Mouse (Mus musculus) monocyte, adult 5-6 weeks (primary cell): ENCODE measurements around the gene Fbxo9. TPM values are rescaled to one million over a fixed set of nuclear protein-coding genes. Genes with fewer than 3 reads are reported as not detected.

Source experiments
- ATAC-seq: fragments of 153-309, 156-312 bp; replicated peaks from 2 replicates; pipeline ENCODE4 v1.8.0; 2017; ENCODE audit warnings: mild to moderate bottlenecking; ENCODE audit not compliant: low TSS enrichment, insufficient number of reproducible peaks, severe bottlenecking, poor library complexity, low FRiP score
- total RNA-seq: library from RNA; stranded (forward); fragments of 200-1000, 200-491, 200-594 nt; gene quantifications from 3 replicates; pipeline ENCODE4 v1.2.3, GENCODE M21; 2017

The Fbxo9 gene
- total RNA-seq, 1 experiment from 2014 or later = 68.7 TPM

DNA sequence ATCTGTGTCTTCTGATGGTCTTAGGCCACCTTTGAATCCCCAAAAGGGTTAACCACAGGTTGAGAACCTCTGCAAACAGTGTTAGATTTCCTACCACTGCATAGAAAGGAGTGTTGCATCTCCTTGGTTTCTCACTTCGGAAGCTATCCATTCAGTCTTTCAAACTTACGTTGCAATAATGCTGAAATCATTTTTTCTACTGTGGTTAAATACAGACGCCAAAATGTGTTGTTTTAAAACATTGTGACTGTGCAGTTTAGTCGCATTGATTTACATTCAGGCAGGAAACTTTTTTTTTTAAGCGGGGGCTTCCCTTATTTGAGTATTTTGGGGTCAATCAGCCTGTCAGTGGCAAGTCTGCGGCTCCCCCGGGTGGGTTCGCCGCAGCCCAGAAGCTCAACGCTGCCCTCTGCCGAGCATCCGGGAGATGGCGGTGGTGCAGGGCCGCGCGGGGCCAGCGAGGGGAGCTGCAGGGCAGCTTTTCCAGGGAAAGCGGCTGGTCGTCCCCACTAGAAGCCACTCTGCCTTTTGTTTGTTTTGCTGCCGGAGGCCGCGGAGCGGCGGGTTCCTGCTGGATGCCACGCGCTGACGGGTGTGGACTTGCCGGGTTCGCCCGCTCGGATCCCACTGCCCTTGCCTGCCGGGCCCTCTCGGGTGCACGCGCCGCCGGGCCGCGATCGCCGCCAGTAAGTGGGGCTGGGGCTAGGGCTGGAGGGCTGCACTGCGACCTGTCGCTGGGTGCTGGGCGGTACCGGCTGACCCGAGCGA is 4.1 kb upstream of the Fbxo9 start:
- peak; percentile 62 for ATAC-seq

DNA sequence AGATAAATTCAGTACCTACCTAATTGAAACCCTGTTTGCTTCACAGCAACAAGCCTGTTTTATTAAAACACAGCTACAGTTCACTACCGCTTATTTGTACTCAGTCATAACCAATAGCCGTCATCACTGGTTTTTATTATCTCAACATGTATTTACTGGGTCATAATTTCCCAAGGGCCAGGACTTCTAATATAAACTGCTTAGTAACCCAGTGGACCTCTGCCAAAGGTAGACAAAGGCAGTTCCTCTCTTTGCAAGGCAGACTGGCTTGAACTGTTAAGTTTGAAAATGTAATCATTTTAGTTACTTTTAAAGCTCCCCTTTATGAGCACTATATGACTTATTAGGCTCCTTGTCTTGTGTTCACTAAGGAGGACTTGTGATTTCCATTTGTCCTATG is 2.6 kb upstream of the Fbxo9 start:
- no peak for ATAC-seq

DNA sequence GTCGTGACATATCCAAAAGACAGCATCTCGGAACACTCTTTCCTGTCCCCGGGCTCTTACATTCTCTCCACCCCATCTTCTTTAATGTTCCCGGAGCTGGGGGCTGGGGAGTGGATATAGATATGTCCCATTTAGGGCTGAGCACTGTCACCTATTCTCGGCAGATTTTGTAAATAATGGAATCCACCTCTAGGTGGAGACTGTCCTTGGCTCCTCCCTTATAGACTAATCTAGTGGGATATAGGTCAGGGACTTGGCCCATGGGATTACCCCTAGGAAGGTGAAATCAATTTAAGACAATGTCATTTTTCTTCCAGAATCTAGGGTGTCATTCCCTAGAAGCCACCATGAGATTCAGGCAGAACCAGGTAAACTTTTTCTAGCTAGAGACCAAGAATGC is 791 bp upstream of the Fbxo9 start:
- ATAC-seq = no peak

DNA sequence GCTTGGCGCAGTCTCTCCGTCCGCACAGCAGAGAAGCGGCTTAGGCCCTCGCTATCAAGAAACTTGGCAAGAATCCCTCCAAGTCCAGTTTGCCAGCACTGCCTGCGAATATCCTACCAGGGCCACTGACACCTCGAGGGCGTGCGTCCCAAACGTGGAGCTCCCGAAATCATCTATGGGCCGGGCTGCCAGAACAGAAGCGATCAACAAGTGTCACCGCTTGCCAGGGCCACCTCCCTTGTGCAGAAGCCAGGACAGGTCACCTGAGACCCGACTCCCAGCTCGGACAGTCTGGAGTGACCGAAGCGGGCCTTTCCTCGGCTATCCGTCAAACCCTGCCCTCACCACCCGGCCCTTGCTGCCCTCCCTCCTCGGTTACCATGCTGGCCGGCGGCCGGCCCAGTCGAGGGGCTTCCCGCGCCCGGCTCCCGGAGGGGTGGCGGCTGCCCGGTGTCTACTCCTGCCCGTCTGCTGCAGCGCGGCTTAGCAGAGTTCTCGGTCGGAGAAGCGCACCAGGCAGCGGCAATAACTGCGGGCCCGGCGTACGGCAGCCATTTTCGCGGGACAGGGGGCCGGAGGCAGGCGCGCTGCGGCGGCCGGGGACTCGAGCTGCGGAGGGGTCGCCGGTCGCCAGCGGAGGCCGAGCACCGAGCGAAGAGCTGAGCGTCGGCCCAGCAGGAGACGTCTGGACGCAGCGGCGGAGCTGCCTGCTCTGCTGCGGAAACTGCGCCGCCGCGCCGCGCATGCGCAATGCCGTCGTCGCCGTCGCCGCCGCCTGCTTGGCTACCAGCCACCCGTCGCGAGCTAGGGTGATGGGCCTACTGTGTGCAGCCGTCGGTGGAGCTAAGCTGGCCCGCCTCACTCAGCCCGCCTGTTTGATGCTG is 711 bp downstream of the Fbxo9 start:
- ATAC-seq = peak; percentile 15

DNA sequence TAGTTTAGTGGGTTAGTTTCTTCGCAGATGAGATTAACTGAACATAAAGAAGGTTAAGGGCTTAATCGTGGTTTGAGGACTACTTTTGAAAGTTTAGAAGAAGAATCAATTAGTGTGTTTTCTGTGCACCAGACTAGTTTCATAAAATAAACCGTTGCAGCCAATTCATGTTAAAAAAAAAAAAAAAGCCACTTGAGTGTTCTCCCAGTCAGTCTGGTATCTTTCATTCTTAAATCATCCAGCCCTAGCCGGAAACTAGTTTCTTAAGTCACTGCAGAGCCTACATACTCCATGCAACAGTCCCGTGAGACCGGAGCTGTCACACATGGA is 1.3 kb downstream of the Fbxo9 start:
- no peak for ATAC-seq

GRCm38 (mm10) chr9:78106821-78107220 is 2.0 kb downstream of the Fbxo9 start:
- no peak for ATAC-seq

DNA sequence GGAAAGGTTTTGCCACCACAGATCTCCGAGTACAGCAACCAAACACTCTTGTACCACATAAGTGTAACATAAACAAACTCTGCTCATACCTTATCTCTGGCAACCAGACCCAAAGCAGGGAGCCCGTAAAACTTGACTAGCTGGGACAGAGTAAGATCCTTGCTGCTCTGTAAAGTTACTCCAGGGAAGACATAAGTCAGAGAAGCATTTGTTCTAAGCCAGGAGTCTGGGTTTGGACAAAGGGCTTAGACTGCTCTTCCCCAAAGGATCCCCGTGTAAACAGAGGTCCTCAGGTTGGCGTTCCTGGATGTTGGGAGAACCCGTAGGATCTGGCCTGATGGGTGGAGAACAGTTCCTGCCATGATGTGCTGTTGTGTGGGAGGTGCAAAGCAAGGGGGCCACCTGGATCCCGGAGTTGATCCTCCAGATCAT is 3.3 kb downstream of the Fbxo9 start:
- no peak for ATAC-seq

GRCm38 (mm10) chr9:78104973-78105372 is 3.9 kb downstream of the Fbxo9 start:
- ATAC-seq = no peak

- ATAC-seq = no peak
Measured at GRCm38 (mm10) chr9:78103965-78104560, 4.8 kb downstream of the Fbxo9 start.

DNA sequence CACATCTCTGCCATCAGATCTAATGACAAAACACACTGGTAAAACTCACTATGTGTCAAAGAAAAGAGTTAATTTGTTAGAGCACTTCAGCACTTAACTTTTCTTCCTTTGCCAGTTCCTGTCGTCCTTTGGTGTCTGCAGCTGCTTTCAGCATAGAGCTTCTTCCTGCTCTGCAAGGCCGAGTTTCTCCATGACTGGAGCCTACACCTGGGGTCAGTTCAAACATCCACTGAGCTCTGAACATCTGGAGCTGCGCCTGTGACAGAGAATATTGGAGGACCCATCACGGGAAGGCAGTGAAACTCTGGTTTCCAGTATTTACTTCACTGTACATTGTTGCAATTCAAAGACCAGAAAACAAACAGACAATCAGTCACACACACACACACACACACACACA is 7.4 kb downstream of the Fbxo9 start:
- no peak for ATAC-seq

DNA sequence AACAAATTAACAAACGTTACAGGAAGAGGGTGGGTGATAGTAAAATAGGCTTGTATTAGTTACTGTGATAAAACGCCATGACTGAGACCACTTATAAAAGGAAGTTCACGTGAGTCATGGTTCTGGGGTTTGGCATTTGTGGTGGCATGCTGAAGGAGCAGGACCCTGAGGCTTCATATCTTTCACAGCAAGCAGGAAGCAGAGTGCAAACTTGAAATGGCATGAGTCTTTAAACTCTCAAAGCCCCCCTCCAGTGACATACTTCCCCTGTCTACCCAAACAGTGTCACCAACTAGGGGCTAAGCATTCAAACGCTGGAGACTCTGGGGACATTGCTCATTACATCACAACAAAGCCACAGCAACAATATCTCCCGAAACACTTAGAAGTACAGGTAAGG is 7.9 kb downstream of the Fbxo9 start:
- ATAC-seq = peak; percentile 44; the same call in 1 of the 2 replicates

GRCm38 (mm10) chr9:78096376-78096775 is 12.5 kb downstream of the Fbxo9 start:
- ATAC-seq = no peak

DNA sequence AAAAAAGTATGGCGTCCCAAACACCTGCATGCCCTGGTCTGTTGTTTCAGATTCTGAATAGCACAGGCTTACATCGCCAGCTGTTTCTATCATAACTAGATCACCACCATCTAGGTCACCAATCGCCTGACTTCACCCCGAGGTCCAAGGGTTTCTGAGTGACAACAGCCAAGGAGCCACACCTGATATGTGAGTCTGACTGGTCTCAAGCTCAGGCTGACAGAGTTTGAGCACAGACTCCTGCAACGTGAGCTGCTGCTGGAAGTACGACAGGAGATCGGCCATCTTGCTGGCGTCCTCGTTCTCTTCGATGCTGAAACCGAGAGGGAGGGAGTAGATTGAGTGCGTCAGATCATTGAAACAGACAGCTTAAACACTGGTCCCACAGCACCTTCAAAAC is 13.2 kb downstream of the Fbxo9 start:
- no peak for ATAC-seq

DNA sequence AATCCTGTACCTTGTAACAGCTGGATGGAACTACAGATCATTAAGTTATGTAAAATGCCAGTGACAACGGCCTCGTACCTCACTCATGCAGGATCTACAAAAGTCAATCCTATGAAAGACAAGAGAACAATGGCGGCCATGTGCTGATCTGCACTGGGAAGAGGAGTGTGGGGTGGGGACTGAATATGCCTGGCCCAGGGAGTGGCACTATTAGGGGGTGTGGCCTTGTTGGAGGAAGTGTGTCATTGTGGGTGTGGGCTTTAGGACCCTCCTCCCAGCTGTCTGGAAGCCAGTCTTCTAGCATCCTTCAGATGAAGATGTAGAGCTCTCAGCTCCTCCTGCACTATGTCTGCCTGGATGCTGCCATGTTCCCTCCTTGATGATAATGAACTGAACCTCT is 18.3 kb downstream of the Fbxo9 start:
- ATAC-seq = no peak

GRCm38 (mm10) chr9:78089906-78090305 is 19.0 kb downstream of the Fbxo9 start:
- no peak for ATAC-seq

DNA sequence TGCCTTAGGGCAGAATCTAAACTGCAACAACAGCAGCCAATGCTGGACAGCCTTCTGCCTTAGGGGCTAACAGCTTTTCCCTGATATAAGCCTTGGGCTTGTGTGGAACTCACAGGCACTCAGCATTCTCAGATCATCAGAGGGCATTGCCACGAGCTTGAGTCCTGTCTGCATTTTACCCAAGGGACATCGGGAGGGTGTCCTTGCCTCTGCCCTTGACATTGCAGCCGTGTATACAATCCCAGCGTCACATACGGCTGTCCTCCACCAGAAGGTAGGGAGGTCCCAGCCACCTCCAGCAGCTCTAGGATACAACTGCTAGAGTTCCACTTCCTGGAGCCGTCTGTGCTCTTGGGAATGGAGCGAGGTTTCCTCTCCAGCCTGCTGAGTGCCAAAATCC is 19.9 kb downstream of the Fbxo9 start:
- no peak for ATAC-seq

DNA sequence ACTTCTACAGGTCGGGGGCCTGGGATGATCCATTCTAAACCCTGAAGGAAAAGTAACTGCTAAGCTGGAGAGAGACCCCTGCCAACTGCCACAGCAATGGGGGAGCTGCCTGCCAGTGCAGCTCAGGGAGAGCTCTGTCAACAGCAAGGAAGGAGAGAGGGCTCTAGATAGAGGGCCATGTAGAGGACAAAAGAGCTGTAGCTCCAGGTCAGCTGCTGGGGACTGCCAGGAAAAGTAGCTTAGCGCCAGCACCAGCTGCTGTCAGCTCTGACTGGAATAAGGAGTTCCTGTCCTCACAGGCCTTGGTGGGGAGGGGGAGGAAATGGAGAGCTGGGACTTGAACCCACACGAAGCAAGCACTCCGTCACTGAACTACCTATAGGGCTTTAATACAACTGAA is 20.3 kb downstream of the Fbxo9 start:
- no peak for ATAC-seq

- no peak for ATAC-seq
Measured at GRCm38 (mm10) chr9:78087751-78088150, 21.1 kb downstream of the Fbxo9 start.

DNA sequence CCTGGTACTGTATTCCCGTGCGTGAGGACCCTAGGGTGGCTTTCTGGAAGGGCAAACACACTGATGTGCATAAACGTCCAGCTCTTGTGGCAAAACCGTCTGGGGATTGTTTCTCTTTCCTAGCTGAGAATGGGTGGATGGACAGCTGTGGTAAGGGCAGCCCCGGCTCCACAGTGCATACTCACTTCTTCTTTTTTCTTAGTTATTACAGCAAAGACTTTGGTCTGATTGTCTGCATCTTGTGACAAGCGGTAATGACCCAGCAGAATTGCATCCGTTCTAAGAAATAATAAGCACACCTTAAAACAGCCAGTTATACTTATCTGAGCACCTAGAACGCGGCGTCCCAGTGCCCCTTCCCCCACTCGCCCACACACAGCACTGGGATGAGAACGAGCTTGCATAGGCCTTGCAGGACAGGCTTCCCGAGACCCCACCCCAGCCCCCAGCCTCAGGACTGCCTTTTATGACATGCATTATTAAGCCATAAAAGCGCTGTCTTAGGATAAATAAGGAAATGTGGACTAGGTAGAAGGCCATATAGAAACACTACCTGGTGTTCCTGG is 23.1 kb downstream of the Fbxo9 start:
- peak; percentile 47 for ATAC-seq
